Mouse (Mus musculus): Measurements from ENCODE around the gene Hilpda. TPM values are rescaled to one million over a fixed set of nuclear protein-coding genes. Genes with fewer than 3 reads are reported as not detected.

Gene Hilpda
- total RNA-seq, 2 experiments from 2014 or later, result 6.0 to 6.9 TPM

Other genes starting within 250 kb of the Hilpda start
- not detected for gene Lep, start 212.3 kb upstream of the Hilpda start, total RNA-seq (2021)
- 10 to 100 TPM; 43.1 to 43.2 TPM for gene Rbm28, start 107.5 kb upstream of the Hilpda start, total RNA-seq (2021)
- gene Prrt4, start 92.9 kb upstream of the Hilpda start, total RNA-seq (2021), result 1 to 10 TPM; 2.4 to 2.6 TPM
- 10 to 100 TPM; 36.0 to 42.9 TPM for gene Impdh1, start 56.1 kb upstream of the Hilpda start, total RNA-seq (2021)
- gene Fam71f2, start 7.1 kb downstream of the Hilpda start, total RNA-seq (2021), result under 1 TPM; 0.33 to 0.35 TPM
- not detected for gene Fam71f1, start 46.7 kb downstream of the Hilpda start, total RNA-seq (2021)
- 10 to 100 TPM; 62.7 to 65.0 TPM for gene Calu, start 75.6 kb downstream of the Hilpda start, total RNA-seq (2021)
- gene Opn1sw, start 116.0 kb downstream of the Hilpda start, total RNA-seq (2021), result not detected
- gene Ccdc136, start 123.8 kb downstream of the Hilpda start, total RNA-seq (2021), result 10 to 100 TPM; 62.1 to 75.9 TPM
- gene Flnc, start 160.8 kb downstream of the Hilpda start, total RNA-seq (2021), result 1 to 10 TPM; 1.5 to 1.6 TPM
- gene Atp6v1f, start 195.2 kb downstream of the Hilpda start, total RNA-seq (2021), result 100 to 1,000 TPM; 250 to 276 TPM
- 1 to 10 TPM in 1 of 2 experiments, under 1 TPM in 1; 0.67 to 1.2 TPM for gene Atp6v1fnb, start 198.9 kb downstream of the Hilpda start, total RNA-seq (2021)
- gene Kcp, start 235.5 kb downstream of the Hilpda start, total RNA-seq (2021), result 1 to 10 TPM; 1.1 to 2.3 TPM